Mouse (Mus musculus): ENCODE measurements around the gene N4bp3. TPM values are rescaled to one million over a fixed set of nuclear protein-coding genes. Genes with fewer than 3 reads are reported as not detected.
"Not testable (repeated sequence)": the region's sequence is repeated elsewhere in the genome, so short reads cannot be mapped to it uniquely, and the experiment has no call there.

N4bp3 gene
- polyA plus RNA-seq, 1 experiment = 2.5 TPM

DNA sequence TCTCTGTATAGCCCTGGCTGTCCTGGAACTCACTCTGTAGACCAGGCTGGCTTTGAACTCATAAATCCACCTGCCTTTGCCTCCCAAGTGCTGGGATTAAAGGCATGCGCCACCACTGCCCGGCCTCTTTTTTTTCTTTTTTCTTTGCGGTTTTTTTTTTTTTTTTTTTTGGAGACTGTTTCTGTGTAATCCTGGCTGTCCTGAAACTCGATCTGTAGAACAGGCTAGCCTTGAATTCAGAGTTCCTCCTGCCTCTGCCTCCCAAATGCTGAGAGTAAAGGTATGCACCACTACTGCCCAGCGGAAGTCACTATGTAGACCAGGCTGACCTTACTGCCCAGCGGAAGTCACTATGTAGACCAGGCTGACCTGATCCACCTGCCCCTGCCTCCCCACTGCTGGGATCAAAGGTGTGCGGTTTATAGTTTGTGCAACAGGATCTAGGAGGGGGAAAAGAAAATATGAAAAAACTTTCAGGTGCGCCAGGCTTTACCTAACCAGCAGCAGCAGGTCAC lies 31.7 kb downstream of the N4bp3 start:
- Histone ChIP-seq H3K9me3 (no peaks in the 10 kb centered on the region), H3K4me3 (replicated peaks) (peak overlapping the region; percentile 96), H3K4me1 (peaks cover 72% of the 10 kb centered on the region), H3K36me3 (replicated peaks; ENCODE audit: low read length) (peaks cover 29% of the 10 kb centered on the region), H3K27me3 (replicated peaks) (no peaks in the 10 kb centered on the region)
- no peak for TF ChIP-seq GATA1 (IDR thresholded peaks at IDR 0.05; ENCODE audit: borderline replicate concordance, low read length)
- TF ChIP-seq FLI1 (IDR thresholded peaks at IDR 0.05; ENCODE audit: low read length) = no peak

DNA sequence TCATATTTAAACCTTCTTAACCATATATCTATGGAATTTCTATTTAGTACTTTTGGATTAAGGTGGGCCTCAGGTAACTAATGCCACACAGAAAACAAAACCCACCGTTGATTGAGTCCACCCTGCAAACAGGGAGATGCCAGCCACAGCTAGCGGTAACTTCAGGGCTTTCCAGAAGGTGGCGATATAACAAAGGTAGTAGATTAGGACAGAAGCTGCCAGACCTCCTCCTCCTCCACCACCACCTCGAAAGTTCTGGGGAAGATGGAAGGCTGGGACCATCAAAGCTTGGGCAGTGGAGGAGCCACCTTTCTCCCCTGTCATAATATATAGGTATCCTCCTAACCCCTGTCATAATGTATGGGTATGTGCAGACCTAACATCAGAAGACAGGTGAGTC lies 32.9 kb downstream of the N4bp3 start:
- H3K4me1 ChIP-seq = peaks cover 74% of the 10 kb centered on the region
- TF ChIP-seq FLI1 (IDR thresholded peaks at IDR 0.05; ENCODE audit: low read length) (no peak), GATA1 (IDR thresholded peaks at IDR 0.05; ENCODE audit: borderline replicate concordance, low read length) (no peak)

GRCm38 (mm10) chr11:51616113-51616512 lies 34.5 kb downstream of the N4bp3 start:
- H3K36me3 ChIP-seq (replicated peaks; ENCODE audit: low read length); H3K9me3 ChIP-seq; H3K27me3 ChIP-seq (replicated peaks): not testable (repeated sequence)
- Histone ChIP-seq H3K4me1 (peaks cover 64% of the 10 kb centered on the region), H3K4me3 (replicated peaks) (peak overlapping the region; percentile 92)

More for the DNA sequence above, 32.9 kb downstream of the N4bp3 start:
- Histone ChIP-seq H3K27me3 (replicated peaks) (no peaks in the 10 kb centered on the region), H3K9me3 (no peaks in the 10 kb centered on the region), H3K4me3 (replicated peaks) (peak overlapping the region; percentile 47), H3K36me3 (replicated peaks; ENCODE audit: low read length) (peaks cover 17% of the 10 kb centered on the region)

GRCm38 (mm10) chr11:51615601-51616000 lies 35.0 kb downstream of the N4bp3 start:
- Histone ChIP-seq H3K27me3 (replicated peaks) (no peaks in the 10 kb centered on the region), H3K4me1 (peaks cover 58% of the 10 kb centered on the region), H3K36me3 (replicated peaks; ENCODE audit: low read length) (no peaks in the 10 kb centered on the region), H3K9me3 (no peaks in the 10 kb centered on the region), H3K4me3 (replicated peaks) (peak overlapping the region; percentile 92)
- TF ChIP-seq FLI1 (IDR thresholded peaks at IDR 0.05; ENCODE audit: low read length) (no peak), GATA1 (IDR thresholded peaks at IDR 0.05; ENCODE audit: borderline replicate concordance, low read length) (no peak)

GRCm38 (mm10) chr11:51615129-51615528 lies 35.5 kb downstream of the N4bp3 start:
- peak overlapping the region; percentile 92 for H3K4me3 ChIP-seq (replicated peaks)

GRCm38 (mm10) chr11:51614256-51614655 lies 36.4 kb downstream of the N4bp3 start:
- no peaks in the 10 kb centered on the region for H3K27me3 ChIP-seq (replicated peaks)
- H3K9me3 ChIP-seq = no peaks in the 10 kb centered on the region
- peaks cover 61% of the 10 kb centered on the region for H3K4me1 ChIP-seq
- H3K36me3 ChIP-seq (replicated peaks; ENCODE audit: low read length) = no peaks in the 10 kb centered on the region
- TF ChIP-seq GATA1 (IDR thresholded peaks at IDR 0.05; ENCODE audit: borderline replicate concordance, low read length) = no peak
- TF ChIP-seq FLI1 (IDR thresholded peaks at IDR 0.05; ENCODE audit: low read length) = no peak
- H3K4me3 ChIP-seq (replicated peaks) = peak overlapping the region; percentile 92

More at GRCm38 (mm10) chr11:51615129-51615528, 35.5 kb downstream of the N4bp3 start:
- TF ChIP-seq FLI1 (IDR thresholded peaks at IDR 0.05; ENCODE audit: low read length) (no peak), GATA1 (IDR thresholded peaks at IDR 0.05; ENCODE audit: borderline replicate concordance, low read length) (no peak)
- no peaks in the 10 kb centered on the region for H3K27me3 ChIP-seq (replicated peaks)
- H3K4me1 ChIP-seq = peaks cover 54% of the 10 kb centered on the region
- no peaks in the 10 kb centered on the region for H3K36me3 ChIP-seq (replicated peaks; ENCODE audit: low read length)
- H3K9me3 ChIP-seq = no peaks in the 10 kb centered on the region

DNA sequence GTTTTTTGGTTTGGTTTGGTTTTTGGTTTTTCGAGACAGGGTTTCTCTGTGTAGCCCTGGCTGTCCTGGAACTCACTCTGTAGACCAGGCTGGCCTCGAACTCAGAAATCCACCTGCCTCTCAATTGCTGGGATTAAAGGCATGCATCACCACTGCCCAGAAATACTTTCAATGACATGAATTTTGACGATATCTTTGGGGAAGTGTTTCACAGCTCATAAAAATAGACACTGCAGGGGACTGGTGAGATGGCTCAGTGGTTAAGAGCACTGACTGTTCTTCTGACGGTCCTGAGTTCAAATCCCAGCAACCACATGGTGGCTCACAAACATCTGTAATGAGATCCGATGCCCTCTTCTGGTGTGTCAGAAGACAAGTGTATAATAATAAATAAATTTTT lies 40.7 kb downstream of the N4bp3 start:
- not testable (repeated sequence) for H3K27me3 ChIP-seq (replicated peaks); H3K4me3 ChIP-seq (replicated peaks); H3K36me3 ChIP-seq (replicated peaks; ENCODE audit: low read length); H3K9me3 ChIP-seq
- peaks cover 67% of the 10 kb centered on the region for H3K4me1 ChIP-seq

DNA sequence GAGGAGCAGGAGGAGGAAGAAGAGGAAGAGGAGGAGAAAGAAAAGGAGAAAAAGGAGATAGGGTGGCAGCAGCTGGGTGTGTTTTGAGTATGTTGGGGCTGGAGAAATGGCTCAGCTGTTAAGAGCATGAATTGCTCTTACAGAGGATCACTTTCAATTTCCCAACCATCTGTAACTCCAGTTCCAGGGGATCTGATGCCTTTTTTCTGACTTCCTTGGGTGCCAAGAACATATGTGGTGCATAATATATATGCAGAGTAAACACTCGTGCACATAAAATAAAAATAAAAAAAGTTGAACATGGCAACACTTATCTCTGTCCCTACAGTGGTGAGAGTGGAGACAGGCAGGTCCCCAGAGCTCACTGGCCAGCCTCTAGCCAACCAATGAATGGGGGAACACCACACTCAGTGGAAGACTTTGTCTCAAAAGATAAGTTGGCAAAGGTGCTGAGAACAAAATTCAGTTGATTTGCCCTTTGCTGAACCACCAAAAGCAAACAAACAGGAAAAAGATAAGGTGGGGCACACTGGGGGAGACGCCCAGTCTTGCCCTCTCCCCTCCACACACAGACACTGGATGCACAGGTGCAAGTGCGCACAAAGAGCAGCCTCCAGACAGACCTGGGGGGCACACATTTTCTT lies 41.3 kb downstream of the N4bp3 start:
- no peaks in the 10 kb centered on the region for H3K9me3 ChIP-seq
- H3K36me3 ChIP-seq (replicated peaks; ENCODE audit: low read length) = peaks cover 14% of the 10 kb centered on the region
- peaks cover 67% of the 10 kb centered on the region for H3K4me1 ChIP-seq
- peak overlapping the region; percentile 83 for H3K4me3 ChIP-seq (replicated peaks)
- no peaks in the 10 kb centered on the region for H3K27me3 ChIP-seq (replicated peaks)
- TF ChIP-seq GATA1 (IDR thresholded peaks at IDR 0.05; ENCODE audit: borderline replicate concordance, low read length) = no peak

DNA sequence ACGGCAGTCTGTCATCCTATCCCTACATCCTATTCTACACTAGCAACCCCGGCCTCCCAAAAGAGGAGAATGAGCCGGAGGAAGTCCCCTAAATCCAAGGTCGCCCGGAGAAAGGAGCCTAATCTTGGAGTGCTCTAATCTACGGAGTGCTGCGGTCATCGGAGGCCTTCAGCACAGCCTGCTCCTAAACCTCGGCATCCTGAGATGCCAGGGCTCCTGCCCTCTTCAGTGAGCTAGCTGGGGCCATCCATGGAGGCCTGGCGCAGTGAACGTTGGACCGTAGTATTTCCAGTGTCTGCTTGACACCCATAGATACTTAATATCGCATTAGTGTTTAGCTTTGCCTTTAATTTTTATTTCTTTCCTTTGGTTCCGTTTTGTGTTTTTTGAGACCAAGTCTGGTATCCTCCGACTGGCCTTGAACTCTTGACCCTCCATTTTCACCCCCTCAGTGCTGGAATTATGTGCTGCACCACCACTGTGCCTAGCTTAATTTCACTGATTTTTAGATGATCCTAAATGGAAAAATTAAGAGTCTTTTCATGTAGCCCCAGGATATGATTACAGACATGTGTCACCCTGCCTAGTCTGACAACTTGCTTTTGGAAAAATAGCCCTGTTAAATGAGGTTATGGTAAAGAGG lies 43.4 kb downstream of the N4bp3 start:
- TF ChIP-seq FLI1 (IDR thresholded peaks at IDR 0.05; ENCODE audit: low read length) (no peak), GATA1 (IDR thresholded peaks at IDR 0.05; ENCODE audit: borderline replicate concordance, low read length) (no peak)
- no peaks in the 10 kb centered on the region for H3K9me3 ChIP-seq
- H3K27me3 ChIP-seq (replicated peaks) = no peaks in the 10 kb centered on the region
- peaks cover 67% of the 10 kb centered on the region for H3K4me1 ChIP-seq
- peaks cover 35% of the 10 kb centered on the region for H3K36me3 ChIP-seq (replicated peaks; ENCODE audit: low read length)
- H3K4me3 ChIP-seq (replicated peaks) = peak overlapping the region; percentile 95

DNA sequence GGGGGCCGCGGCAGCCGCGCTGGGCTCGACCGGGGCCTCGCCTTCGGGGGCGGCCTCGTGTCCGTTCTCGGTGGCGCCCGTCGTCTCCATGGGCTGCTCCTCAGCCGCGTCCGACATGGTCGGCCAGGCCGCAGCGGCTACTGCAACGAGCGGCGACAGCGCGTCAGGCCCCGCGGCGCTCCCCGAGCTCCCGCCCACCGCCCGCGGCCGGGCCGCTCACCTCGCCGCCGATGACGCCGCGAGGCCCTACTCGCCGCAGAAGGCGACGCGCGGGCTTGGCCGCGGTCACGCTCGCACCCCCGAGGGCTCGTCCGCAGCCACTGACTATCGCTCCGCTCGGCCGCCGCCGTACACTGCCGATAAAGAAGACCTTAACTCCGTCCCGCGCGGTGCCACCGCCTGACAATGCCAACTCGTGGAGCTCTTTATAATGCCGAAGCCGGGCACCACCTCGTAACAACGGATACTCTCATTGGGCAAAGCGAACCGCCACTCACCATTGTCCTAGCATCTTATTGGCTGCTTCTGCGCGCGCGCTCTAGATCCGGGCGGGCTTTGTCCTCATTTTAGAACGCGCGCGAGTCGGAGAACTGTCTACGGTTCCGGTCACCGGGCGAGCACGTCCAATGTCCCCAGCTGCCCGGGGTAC lies 44.1 kb downstream of the N4bp3 start, which contains the start of gene Hnrnpab:
Hnrnpab (minus strand) TSS at position 401 of the 649 bp plus-strand sequence.
- peak within 1 kb of the TSS; percentile 95 for H3K4me3 ChIP-seq (replicated peaks)
- H3K9me3 ChIP-seq = no peaks in the 10 kb centered on the region
- no peaks in the 10 kb centered on the region for H3K27me3 ChIP-seq (replicated peaks)
- H3K36me3 ChIP-seq (replicated peaks; ENCODE audit: low read length) = peaks cover 42% of the 10 kb centered on the region
- TF ChIP-seq GATA1 (IDR thresholded peaks at IDR 0.05; ENCODE audit: borderline replicate concordance, low read length) (no peak), FLI1 (IDR thresholded peaks at IDR 0.05; ENCODE audit: low read length) (no peak; the same call in 1 of the 2 replicates)
- H3K4me1 ChIP-seq = peaks cover 71% of the 10 kb centered on the region

Measured in megakaryocyte, embryonic 14.5 days (primary cell).